8 mouse cellular contexts compared by ENCODE assay signal in the genomic region with DNA sequence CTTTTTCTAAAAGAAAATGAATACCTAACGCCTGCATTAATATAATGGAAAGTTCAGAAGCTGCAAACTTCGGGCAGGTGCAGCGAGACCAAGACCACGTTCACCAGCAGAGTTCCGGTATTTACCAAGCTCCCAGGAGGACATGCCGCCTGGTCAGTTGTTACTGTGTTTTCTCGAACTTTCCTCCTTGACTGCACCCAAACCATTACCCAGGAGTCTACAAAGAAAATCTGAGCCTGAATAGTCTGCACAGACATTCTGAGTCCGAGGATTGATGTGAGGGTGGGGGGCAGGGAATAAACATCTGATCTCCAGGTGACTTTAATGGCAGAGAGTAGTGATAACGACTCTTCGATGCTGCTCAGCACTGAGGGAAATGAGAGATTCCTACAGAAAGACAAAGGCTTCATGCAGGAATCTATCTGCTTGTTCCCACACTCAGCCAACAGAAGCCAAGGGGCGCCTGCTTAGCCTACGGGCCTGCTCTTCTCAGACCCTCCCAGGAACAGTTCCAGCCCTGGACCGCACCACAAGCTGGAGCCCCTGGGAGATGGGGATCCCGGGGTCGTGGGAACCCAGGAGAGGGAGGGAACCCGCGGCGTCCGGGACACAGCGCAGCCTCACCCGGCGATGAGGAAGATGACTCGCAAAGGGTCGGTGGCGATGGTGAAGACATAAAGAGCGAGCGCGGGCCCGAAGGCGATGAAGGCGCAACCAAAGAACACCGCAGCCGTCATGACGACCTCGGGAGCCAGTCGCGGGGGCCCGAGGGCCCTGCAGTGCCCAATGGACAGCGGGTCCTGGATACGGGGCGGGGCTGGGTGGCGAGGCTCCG. TPM values are rescaled to one million over a fixed set of nuclear protein-coding genes. Genes with fewer than 3 reads are reported as not detected.
DNase-seq lines count a peak whose midpoint lies in the region; ATAC-seq and TF ChIP-seq lines count a peak whose summit lies in the region.

No protein-coding gene starts in this region.

- ATAC-seq in heart, embryonic 13.5 days (ENCODE audit: extremely low read depth, insufficient number of reproducible peaks, low FRiP score, low TSS enrichment) = peak; percentile 7; the same call in 1 of the 2 replicates
- ATAC-seq in G1E (ENCODE audit: extremely low read depth, insufficient number of reproducible peaks, low FRiP score, poor library complexity, severe bottlenecking) = no peak; the same call in 1 of the 2 replicates
- ATAC-seq in forebrain, embryonic 12.5 days (ENCODE audit: low FRiP score) = peak; percentile 69
- peak; percentile 12; the same call in 1 of the 2 replicates for ATAC-seq in limb, embryonic 15.5 days (ENCODE audit: insufficient number of reproducible peaks, low FRiP score, low TSS enrichment, low read depth)
- ATAC-seq in stomach, embryonic 16.5 days (ENCODE audit: insufficient read depth, low FRiP score) = peak; percentile 8

- no peak for TF ChIP-seq CTCF in G1E (IDR thresholded peaks at IDR 0.05; ENCODE audit: low read depth, low read length)

- H3K27me3 ChIP-seq in heart, embryonic 13.5 days (replicated peaks) = no peaks in the 10 kb centered on the region
- peaks cover 10% of the 10 kb centered on the region for H3K27me3 ChIP-seq in G1E (ENCODE audit: insufficient read depth, low read length)
- H3K27me3 ChIP-seq in forebrain, embryonic 12.5 days = 0 out of 2 replicates have a peak, but pooled peaks cover 10% of the 10 kb centered on the region
- no peaks in the 10 kb centered on the region for H3K27me3 ChIP-seq in limb, embryonic 15.5 days
- no peaks in the 10 kb centered on the region for H3K27me3 ChIP-seq in stomach, embryonic 16.5 days (ENCODE audit: control insufficient read depth, insufficient read depth, low read length)

- no peaks in the 10 kb centered on the region for H3K9me3 ChIP-seq in heart, embryonic 13.5 days
- H3K9me3 ChIP-seq in G1E (replicated peaks) = no peaks in the 10 kb centered on the region
- no peaks in the 10 kb centered on the region for H3K9me3 ChIP-seq in forebrain, embryonic 12.5 days
- no peaks in the 10 kb centered on the region for H3K9me3 ChIP-seq in limb, embryonic 15.5 days
- H3K9me3 ChIP-seq in stomach, embryonic 16.5 days (replicated peaks; ENCODE audit: control insufficient read depth, low read length) = no peaks in the 10 kb centered on the region

- intact Hi-C loops in heart, postnatal 36 days (cut with DNase I) = loop anchor here (5.0 to 10.0 kb wide), 2 partner anchors 250 to 283 kb away; a partner anchor contains a TSS

- H3K36me3 ChIP-seq in heart, embryonic 13.5 days = peaks cover 8% of the 10 kb centered on the region; the same call in 1 of the 2 replicates
- no peaks in the 10 kb centered on the region for H3K36me3 ChIP-seq in G1E (replicated peaks)
- peaks cover 7% of the 10 kb centered on the region for H3K36me3 ChIP-seq in forebrain, embryonic 12.5 days (replicated peaks)
- peaks cover 6% of the 10 kb centered on the region for H3K36me3 ChIP-seq in limb, embryonic 15.5 days
- no peaks in the 10 kb centered on the region for H3K36me3 ChIP-seq in stomach, embryonic 16.5 days (ENCODE audit: control insufficient read depth, insufficient read depth, low read length)

- H3K4me2 ChIP-seq in heart, embryonic 13.5 days = peak overlapping the region; percentile 92
- peak overlapping the region; percentile 80 for H3K4me2 ChIP-seq in forebrain, embryonic 12.5 days
- peak overlapping the region; percentile 84 for H3K4me2 ChIP-seq in limb, embryonic 15.5 days
- peak overlapping the region; percentile 79 for H3K4me2 ChIP-seq in stomach, embryonic 16.5 days (ENCODE audit: low read depth, low read length)

- peaks cover 15% of the 10 kb centered on the region for H3K4me1 ChIP-seq in heart, embryonic 13.5 days
- H3K4me1 ChIP-seq in G1E (ENCODE audit: insufficient read depth, low read depth, low read length) = peaks cover 21% of the 10 kb centered on the region
- peaks cover 17% of the 10 kb centered on the region; the same call in 1 of the 2 replicates for H3K4me1 ChIP-seq in forebrain, embryonic 12.5 days
- peaks cover 8% of the 10 kb centered on the region for H3K4me1 ChIP-seq in limb, embryonic 15.5 days
- 0 out of 2 replicates have a peak, but pooled peaks cover 2% of the 10 kb centered on the region for H3K4me1 ChIP-seq in stomach, embryonic 16.5 days (ENCODE audit: control insufficient read depth, insufficient read depth, low read length)

- DNase-seq in heart, postnatal 36 days = no peak
- no peak for DNase-seq in G1E (ENCODE audit: low spot score)
- DNase-seq in urinary bladder, adult 18-20 months (ENCODE audit: low spot score in 2 of 2) = no peak
- DNase-seq in urinary bladder, postnatal 10 days (ENCODE audit: low spot score) = no peak

- peak overlapping the region; percentile 96 for H3K27ac ChIP-seq in heart, embryonic 13.5 days (replicated peaks)
- H3K27ac ChIP-seq in forebrain, embryonic 12.5 days = peak overlapping the region; percentile 86
- H3K27ac ChIP-seq in limb, embryonic 15.5 days = peak overlapping the region; percentile 93
- peak overlapping the region; percentile 94 for H3K27ac ChIP-seq in stomach, embryonic 16.5 days (ENCODE audit: low read length)

- H3K4me3 ChIP-seq in heart, embryonic 13.5 days = peak overlapping the region; percentile 82
- peak overlapping the region; percentile 76 for H3K4me3 ChIP-seq in G1E (ENCODE audit: low read depth, low read length)
- peak overlapping the region; percentile 67 for H3K4me3 ChIP-seq in forebrain, embryonic 12.5 days (replicated peaks)
- H3K4me3 ChIP-seq in limb, embryonic 15.5 days = peak overlapping the region; percentile 79
- peak overlapping the region; percentile 88 for H3K4me3 ChIP-seq in stomach, embryonic 16.5 days (replicated peaks; ENCODE audit: low read length)

- peak overlapping the region; percentile 89 for H3K9ac ChIP-seq in heart, embryonic 13.5 days
- peak overlapping the region; percentile 72 for H3K9ac ChIP-seq in forebrain, embryonic 12.5 days
- H3K9ac ChIP-seq in limb, embryonic 15.5 days = peak overlapping the region; percentile 69
- peak overlapping the region; percentile 90 for H3K9ac ChIP-seq in stomach, embryonic 16.5 days (ENCODE audit: low read length)

- 2% methylated on average over 43 of the region's 43 CpGs for WGBS in heart, embryonic 13.5 days
- WGBS in forebrain, embryonic 12.5 days = 2% methylated on average over 43 of the region's 43 CpGs
- WGBS in limb, embryonic 15.5 days = 1% methylated on average over 43 of the region's 43 CpGs
- WGBS in stomach, embryonic 16.5 days = 2% methylated on average over 43 of the region's 43 CpGs

RNA-seq across cellular contexts. Expression of a gene that starts 0.4 kb away (rescaled TPM):
- polyA plus RNA-seq in heart, embryonic 13.5 days (2015; fragmentation: Nextera tagmentation; extraction: Ambion mirVana) = 6.5 and 7.5 TPM in 2 replicates
- total RNA-seq in heart, postnatal 36 days (2021) = 1 to 10 TPM; 4.9 to 6.4 TPM
- total RNA-seq in G1E (2014; fragmentation: Nextera tagmentation) (0.29 and 0.98 TPM in 2 replicates), G1E (2017) (0.98 and 0.99 TPM in 2 replicates)
- polyA plus RNA-seq in G1E (2012) = 0.01 and 0.04 TPM in 2 replicates
- polyA plus RNA-seq in forebrain, embryonic 12.5 days (2016; fragmentation: Nextera tagmentation; extraction: Ambion mirVana) = 20.4 and 22.5 TPM in 2 replicates
- polyA plus RNA-seq in limb, embryonic 15.5 days (2015; fragmentation: Nextera tagmentation; extraction: Ambion mirVana) = 10.1 and 11.0 TPM in 2 replicates
- polyA plus RNA-seq in stomach, embryonic 16.5 days (2015; fragmentation: Nextera tagmentation; extraction: Ambion mirVana) = 11.6 and 11.7 TPM in 2 replicates

RNA-seq across cellular contexts. Expression of a gene that starts 2.0 kb away (rescaled TPM):
- polyA plus RNA-seq in heart, embryonic 13.5 days (2015; fragmentation: Nextera tagmentation; extraction: Ambion mirVana) = 0.48 and 0.78 TPM in 2 replicates
- under 1 TPM in 1 of 2 experiments, not detected in 1; 0.14 TPM for total RNA-seq in heart, postnatal 36 days (2021)
- not detected in 2 replicates for total RNA-seq in G1E (2014; fragmentation: Nextera tagmentation)
- 0.22 and 0.23 TPM in 2 replicates for total RNA-seq in G1E (2017)
- not detected in 2 replicates for polyA plus RNA-seq in G1E (2012)
- 0.19 and 0.43 TPM in 2 replicates for polyA plus RNA-seq in forebrain, embryonic 12.5 days (2016; fragmentation: Nextera tagmentation; extraction: Ambion mirVana)
- polyA plus RNA-seq in limb, embryonic 15.5 days (2015; fragmentation: Nextera tagmentation; extraction: Ambion mirVana) = 0.60 and 0.81 TPM in 2 replicates
- polyA plus RNA-seq in stomach, embryonic 16.5 days (2015; fragmentation: Nextera tagmentation; extraction: Ambion mirVana) = 0.48 and 0.89 TPM in 2 replicates

RNA-seq across cellular contexts. Expression of a gene that starts 39.7 kb away (rescaled TPM):
- 1.7 and 1.8 TPM in 2 replicates for polyA plus RNA-seq in heart, embryonic 13.5 days (2015; fragmentation: Nextera tagmentation; extraction: Ambion mirVana)
- total RNA-seq in heart, postnatal 36 days (2021) = 1 to 10 TPM; 1.4 TPM
- total RNA-seq in G1E (2014; fragmentation: Nextera tagmentation) (not detected in 2 replicates), G1E (2017) (0.12 and 0.16 TPM in 2 replicates)
- polyA plus RNA-seq in G1E (2012) = not detected in 2 replicates
- polyA plus RNA-seq in forebrain, embryonic 12.5 days (2016; fragmentation: Nextera tagmentation; extraction: Ambion mirVana) = 1.7 and 2.2 TPM in 2 replicates
- polyA plus RNA-seq in limb, embryonic 15.5 days (2015; fragmentation: Nextera tagmentation; extraction: Ambion mirVana) = 3.8 and 4.8 TPM in 2 replicates
- polyA plus RNA-seq in stomach, embryonic 16.5 days (2015; fragmentation: Nextera tagmentation; extraction: Ambion mirVana) = 4.0 and 5.2 TPM in 2 replicates
